Mouse (Mus musculus): ENCODE results near the gene Grwd1.
A peak's percentile ranks its signal among the peaks of the same experiment; 100 is the strongest.

Grwd1 gene

DNA sequence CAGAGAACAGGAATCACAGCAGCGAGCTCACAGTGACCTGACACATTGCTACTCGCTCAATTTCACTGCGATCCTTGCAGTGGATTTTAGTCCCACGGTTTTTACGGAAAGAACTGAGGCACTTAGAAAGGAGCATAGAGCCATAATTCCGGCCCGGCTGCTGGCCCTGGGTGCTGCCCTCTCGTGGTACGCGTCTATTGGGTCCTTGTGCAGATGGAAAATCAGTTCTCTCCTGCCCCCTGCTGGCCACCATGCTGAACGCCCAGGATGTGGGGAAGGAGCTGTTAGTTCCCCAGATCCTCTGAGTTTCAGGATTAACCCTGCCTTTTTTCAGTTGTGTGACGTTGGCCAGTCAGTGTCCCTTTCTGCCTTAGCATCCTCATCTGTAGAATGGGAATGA is 29.4 kb downstream of the Grwd1 start:
- peak; percentile 49; the same call in 1 of the 2 replicates for ATAC-seq (ENCODE audit: insufficient number of reproducible peaks, low FRiP score, low TSS enrichment)

DNA sequence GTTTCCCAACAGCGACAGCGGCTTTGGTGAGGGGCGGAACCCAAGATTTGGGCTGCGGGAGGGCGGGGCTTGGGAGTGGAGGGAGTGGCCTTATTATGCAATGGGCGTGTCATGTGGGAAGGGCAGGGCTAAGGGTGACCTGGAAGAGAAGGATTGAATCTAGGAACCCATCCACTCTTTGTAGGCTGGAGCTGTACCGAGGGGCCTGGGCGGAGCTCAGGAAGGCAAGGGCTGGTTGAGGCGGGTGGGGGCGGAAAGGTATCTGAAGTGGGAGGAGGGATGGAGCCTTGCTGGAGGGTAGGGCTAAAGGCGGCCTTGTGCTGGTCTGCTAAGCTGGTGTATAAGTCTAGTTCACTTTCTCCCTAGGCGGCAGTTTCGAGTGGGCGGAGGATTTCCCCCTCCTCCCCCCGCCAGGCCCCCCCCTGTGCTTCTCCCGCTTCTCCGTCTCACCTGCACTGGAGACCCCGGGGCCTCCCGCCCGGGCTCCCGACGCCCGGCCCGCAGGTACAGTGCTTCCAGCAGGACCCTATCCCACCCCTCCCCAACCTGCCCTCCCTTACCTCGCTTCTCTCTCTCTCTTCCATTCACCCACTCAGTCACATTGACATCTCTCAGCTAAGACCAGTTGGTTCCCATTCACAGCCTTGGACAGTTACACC is 30.1 kb downstream of the Grwd1 start:
- ATAC-seq (ENCODE audit: insufficient number of reproducible peaks, low FRiP score, low TSS enrichment) = no peak

DNA sequence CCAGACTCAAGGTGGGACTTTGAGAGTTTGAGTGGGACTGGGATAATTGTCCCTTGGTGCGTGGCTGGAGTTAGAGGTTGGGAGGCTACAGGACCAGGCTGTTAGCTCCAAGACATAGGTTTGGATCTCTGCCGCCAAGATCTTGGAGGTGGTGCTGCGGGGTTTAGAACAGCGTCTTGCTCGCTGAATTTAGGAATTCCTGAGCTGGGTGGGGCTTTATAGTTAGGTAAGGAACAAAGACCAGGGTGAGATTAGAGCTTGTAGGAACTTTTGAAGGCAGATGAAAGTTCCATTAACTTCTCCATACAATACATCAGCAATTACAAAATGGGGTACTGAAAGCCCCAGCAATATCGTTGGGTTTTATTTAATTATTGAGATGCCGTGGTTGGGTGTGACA is 30.7 kb downstream of the Grwd1 start:
- no peak for ATAC-seq (ENCODE audit: insufficient number of reproducible peaks, low FRiP score, low TSS enrichment)

DNA sequence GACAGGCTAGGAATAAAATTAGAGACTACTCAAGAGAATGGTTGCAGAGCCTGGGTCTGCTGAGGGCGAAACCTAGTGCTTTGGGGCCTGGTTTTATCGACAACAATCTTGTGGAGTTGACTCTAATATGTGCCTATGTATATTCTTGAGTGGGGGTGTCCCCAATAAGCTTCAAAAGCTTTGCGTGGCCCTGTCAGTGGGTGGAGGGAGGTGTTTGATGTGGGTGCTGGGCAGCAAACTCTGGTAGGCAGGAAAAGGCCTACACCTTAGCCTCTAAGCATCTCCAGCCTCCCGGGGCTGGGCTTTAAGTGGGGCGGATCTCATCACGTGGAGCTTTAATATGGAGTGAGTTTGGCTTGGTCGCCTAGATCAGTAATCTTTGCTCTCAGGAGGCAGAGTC is 31.8 kb downstream of the Grwd1 start:
- no peak for ATAC-seq (ENCODE audit: insufficient number of reproducible peaks, low FRiP score, low TSS enrichment)

DNA sequence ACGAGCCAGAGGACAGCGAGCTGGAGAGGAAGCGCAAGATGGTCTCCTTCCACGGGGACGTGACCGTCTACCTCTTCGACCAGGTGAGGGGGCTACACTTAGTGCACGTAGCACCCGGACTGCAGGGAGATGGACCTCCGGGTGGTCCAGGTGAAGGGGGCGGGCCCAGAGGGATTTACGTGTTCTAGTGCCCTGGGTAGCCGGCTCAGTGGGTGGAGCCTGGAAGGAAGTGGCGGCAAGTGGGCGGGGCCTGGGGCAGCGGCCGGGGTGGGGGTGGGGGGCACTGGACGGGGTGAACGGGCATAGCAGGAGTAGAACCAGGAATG is 32.3 kb downstream of the Grwd1 start:
- ATAC-seq (ENCODE audit: insufficient number of reproducible peaks, low FRiP score, low TSS enrichment) = no peak

DNA sequence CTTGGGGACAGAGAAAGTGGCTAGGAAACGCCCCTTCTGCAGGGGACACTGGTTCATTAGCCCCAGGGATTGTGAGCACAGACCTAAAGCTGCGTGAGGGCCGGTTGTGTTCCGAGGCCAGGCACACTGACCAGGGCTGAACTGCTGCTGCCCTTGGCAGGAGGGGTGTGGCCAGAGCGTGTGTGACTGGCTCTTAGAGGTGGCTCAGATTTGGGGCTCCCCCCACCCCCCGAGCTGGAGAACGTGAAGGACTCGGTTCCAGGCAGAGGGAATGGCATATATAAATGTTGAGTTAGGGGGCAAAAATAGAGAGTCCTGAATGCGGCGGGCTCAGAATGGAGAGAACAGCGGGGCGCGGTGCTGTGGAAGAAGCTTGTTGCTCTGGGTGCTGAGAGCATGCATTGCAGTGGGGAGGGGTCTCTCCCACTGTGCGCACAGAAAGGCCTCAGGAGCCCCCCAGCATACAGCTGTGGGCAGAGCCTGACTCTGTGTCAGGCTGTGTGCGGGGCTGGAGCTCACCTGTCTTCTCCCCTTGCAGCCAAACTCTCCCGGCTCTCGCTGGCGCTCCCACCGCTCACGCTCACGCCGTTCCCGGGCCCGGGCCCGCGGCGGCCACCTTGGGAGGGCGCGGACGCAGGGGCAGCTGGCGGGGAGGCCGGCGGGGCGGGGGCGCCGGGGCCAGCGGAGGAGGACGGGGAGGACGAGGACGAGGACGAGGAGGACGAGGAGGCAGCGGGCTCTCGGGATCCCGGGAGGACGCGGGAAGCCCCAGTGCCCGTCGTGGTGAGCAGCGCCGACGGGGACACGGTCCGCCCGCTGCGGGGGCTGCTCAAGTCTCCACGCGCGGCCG is 32.9 kb downstream of the Grwd1 start:
- no peak for ATAC-seq (ENCODE audit: insufficient number of reproducible peaks, low FRiP score, low TSS enrichment)

DNA sequence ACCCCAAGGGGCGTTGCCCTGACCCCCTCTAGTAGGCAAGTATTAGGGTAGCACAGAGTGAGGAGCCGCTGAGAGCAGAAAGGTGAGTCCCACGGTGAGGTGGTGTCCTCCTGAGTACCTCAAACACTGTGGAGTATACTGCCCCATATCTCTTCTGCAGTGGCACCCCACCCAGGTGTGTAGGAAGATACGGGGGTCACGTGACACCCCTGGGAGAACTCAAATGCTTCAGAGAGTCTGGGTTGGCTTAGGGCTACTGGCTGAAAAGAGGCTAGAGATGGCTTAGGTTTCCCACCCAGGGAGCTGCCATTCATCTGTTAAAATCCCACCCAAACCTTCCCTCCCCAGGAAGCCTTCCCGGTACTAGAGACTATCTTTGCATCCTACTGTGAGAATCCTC is 33.8 kb downstream of the Grwd1 start:
- no peak for ATAC-seq (ENCODE audit: insufficient number of reproducible peaks, low FRiP score, low TSS enrichment)

DNA sequence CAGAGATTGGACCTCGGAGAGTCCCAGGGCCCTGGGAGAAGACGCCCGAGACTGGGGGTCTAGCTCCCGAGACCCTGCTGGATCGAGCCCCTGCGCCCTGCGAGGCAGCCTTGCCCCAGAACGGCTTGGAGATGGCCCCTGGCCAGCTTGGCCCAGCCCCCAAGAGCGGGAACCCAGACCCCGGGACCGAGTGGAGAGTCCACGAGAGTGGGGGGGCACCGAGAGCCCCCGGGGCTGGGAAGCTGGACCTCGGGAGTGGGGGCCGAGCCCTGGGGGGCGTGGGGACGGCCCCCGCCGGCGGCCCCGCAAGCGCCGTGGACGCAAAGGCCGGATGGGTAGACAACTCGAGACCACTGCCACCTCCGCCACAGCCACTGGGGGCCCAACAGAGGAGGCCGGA is 35.8 kb downstream of the Grwd1 start:
- no peak for ATAC-seq (ENCODE audit: insufficient number of reproducible peaks, low FRiP score, low TSS enrichment)

DNA sequence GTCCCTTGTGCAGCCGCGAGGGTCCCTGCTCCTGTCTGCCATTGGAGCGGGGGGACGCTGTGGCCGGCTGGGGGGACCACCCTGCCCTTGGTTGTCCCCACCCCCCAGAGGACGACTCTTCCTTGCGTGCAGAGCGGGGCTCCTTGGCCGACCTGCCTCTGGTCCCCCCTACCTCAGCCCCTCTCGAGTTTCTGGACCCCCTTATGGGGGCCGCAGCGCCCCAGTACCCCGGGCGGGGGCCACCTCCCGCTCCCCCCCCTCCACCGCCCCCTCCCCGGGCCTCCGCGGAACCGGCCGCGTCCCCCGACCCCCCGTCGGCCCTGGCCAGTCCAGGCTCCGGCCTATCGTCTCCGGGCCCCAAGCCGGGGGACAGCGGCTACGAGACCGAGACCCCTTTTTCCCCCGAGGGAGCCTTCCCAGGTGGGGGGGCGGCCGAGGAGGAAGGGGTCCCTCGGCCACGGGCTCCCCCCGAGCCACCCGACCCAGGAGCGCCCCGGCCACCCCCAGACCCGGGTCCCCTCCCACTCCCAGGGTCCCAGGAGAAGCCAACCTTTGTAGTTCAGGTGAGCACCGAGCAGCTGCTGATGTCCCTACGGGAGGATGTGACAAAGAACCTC is 36.7 kb downstream of the Grwd1 start:
- no peak for ATAC-seq (ENCODE audit: insufficient number of reproducible peaks, low FRiP score, low TSS enrichment)

DNA sequence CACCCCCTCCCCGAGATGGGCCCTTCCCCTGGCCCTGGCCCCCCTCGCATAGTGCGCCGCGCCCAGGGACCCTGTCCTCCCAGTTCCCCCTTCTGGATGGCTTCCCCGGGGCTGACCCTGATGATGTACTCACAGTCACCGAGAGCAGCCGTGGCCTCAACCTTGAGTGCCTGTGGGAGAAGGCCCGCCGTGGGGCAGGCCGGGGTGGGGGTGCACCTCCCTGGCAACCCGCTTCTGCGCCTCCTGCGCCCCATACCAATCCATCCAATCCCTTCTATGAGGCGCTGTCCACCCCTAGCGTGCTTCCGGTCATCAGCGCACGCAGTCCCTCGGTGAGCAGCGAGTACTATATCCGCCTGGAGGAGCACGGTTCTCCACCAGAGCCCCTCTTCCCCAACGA is 37.5 kb downstream of the Grwd1 start:
- no peak for ATAC-seq (ENCODE audit: insufficient number of reproducible peaks, low FRiP score, low TSS enrichment)

DNA sequence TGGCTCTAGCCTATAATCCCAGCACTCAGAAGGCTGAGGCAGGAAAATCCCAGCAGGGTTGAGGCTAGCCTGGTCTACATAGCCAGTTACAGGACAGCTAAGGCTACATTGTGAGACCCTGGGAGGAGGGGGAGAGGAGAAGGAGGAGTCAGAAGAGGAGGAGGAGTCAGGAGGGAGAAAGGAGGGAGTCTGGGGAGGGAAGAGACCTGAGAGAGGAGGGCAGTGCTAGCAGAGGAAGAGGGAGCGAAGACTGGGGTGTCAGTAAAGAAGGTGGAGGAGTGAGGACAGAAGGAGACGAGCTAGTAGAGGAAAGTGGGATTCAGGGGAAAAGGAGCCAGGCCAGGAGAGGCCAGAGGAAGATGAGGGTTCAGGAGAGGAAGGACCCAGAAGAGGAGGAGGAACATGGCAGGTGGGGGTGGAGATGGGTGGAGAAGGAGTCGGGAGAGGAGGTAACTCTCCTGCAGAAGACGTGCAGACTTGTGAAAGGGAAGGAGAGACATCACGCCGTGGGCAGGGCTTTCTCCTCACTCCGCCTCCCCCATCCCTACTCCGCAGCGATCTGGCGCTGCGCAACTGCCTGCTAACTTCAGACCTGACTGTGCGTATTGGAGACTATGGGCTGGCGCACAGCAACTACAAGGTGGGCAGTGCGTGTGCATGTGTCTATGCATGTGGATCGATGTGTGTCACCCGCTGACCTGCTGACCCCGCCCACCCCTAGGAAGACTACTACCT is 38.8 kb downstream of the Grwd1 start:
- no peak for ATAC-seq (ENCODE audit: insufficient number of reproducible peaks, low FRiP score, low TSS enrichment)

DNA sequence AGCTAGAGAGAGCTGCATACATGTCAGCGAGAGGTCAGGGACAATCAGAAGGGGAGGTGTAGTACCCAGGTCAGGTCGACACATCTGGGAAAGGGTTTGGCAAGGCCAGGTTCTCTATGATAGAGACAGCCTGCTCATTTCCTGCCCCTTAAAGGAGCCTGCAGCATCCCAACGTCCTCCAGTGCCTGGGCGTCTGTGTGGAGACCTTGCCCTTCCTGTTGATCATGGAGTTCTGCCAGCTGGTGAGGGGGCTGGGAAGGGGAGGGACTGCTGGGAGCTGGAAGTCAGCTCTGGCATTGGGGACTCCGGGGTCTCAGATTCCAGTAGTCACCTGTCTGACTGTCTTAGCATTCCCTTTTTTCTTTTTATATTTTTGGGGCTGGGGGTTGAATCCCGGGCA is 40.0 kb downstream of the Grwd1 start:
- ATAC-seq (ENCODE audit: insufficient number of reproducible peaks, low FRiP score, low TSS enrichment) = no peak

DNA sequence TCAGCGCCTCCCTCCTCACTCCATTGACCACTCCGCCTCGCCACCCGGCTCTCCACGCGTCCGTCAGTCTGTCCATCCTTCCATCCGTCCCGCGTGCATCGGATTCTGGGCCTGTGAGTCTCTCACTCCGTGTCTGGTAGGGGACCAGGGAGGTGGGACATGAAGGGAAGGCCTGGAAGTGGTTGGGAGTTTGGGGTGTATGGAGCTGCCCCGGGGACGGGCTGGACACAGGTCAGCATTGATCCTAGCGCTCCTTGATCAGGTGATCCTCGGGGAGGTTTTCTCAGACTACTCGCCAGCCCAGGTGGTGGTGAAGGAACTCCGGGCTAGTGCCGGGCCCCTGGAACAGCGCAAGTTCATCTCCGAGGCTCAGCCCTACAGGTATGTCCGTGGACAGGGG is 43.1 kb downstream of the Grwd1 start:
- no peak for ATAC-seq (ENCODE audit: insufficient number of reproducible peaks, low FRiP score, low TSS enrichment)

DNA sequence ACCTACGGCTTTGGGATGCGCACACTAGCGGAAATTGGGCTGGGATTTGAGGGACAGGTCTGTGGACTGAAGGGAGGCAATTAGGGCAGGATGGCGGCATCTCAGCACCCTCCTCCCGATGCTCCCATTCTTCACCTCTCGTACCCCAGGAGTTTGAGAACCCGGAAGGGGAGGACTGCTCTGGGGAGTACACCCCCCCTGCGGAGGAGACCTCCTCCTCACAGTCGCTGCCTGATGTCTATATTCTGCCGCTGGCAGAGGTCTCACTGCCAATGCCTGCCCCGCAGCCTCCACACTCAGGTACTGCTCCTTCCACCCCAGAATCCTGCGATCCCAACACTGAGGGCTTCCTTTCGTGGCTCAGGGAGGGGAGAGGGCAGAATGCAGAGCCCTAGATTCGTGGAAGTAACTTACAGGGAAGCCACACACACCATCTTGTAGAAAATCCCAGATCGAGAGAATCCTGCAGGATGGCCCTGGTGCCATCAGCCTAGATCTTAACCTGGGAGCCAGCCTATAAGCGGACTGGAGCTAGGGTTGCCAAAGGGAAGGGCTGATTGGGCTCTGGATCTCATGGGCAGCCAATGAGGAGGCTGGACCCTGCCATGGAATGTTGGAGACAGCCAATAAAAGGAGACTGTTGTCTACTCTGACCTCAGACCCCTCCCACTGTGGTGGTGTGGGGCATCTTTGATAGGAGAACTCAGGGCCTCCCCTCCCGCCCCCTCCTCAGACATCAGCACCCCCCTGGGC is 43.9 kb downstream of the Grwd1 start:
- peak; percentile 51 for ATAC-seq (ENCODE audit: insufficient number of reproducible peaks, low FRiP score, low TSS enrichment)

DNA sequence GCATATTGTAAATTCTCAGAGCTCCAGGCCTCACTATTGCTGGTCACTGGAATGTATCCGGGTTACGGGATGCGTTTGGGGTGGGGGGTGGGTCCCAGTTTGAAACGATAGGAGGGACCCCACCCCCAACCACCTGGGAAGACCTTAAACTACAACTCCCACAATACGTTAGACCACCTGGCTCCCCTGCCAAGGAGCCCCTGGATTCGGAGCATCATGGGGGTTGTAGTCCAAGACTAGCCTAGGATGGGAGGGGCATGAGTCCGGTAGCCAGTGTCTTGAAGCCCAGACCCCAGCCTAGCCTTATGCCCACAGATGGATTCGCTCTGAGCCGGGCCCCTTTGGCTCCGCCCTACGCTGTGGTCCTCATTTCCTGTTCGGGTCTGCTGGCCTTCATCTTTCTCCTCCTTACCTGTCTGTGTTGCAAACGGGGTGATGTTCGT is 44.6 kb downstream of the Grwd1 start:
- ATAC-seq (ENCODE audit: insufficient number of reproducible peaks, low FRiP score, low TSS enrichment) = 0 out of 2 replicates have a peak, but pooled peaks have one; percentile 32

DNA sequence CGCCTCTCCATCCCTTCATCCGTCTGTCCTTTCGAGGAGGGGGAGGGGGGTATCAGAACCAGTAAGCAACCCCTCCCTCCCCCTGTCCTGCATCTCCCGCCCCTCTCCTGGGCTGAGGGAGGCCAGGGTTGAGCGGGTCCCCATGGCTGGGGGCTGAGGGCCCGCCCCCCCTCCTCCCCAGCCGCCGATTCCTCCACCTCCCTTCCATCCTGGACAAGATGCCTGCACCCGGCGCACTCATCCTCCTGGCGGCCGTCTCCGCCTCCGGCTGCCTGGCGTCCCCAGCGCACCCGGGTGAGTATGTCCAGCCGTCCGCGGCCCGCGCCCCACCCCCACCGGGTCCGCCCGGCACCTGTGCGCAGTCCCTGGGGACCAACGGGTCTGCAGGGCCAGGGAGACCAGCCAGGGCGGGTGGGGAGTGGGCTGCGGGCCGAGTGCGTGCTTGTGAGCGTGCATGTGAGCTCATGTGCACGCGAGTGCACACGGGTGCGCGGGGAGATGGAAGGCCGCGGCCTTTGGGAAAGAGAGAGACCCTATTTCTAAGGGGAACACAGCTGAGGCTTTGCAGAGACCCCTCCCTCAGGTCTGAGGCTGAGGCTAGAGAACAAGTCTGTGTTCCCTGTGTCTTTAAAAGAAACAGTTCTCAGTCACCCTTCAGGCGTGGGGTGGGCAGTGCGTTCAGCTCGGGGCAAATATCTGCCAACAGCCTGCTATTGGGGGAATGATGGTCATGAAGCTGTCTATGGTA is 45.2 kb downstream of the Grwd1 start:
- peak; percentile 21 for ATAC-seq (ENCODE audit: insufficient number of reproducible peaks, low FRiP score, low TSS enrichment)

DNA sequence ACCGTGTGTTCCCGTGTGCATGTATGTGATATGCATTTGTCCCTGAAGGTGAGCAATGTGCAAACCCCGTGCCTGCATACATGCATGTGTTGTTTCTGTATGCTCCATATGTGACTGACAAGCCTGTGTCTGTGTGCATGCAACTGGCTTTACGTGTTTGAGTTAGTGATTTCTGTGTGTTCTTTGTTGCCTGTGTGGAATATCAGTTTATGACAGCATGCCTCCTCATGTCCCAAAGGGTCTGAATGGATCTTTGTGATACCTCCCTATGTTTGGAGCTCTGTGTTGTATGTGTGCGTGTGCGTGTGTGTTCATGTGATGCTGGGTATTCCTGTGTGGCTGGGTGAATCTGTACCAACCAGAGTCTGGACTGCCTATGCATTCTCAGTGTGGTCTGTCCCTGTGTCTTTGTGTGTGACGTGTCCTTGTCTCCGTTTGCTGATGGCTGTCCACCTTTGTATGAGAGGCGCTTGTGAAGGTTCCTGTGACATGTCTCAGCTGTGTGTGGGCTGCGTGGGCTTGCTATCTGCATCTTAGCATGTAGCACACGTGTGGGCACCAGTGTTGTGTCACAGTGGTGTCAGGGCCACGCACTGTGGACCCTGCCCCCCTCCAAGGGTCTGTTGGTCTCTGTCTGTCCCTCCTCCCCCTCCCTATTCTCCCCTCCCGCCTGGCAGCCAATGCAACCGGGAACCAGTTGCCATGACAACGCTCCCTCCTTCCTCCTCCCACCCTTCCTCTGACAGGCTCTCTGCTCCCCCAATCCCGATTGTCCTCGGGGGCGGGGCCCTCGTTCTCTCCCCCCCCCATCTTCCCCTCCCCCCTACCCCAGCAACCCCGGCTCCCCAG is 46.0 kb downstream of the Grwd1 start, which contains the start of gene Sult2b1:
TSS of gene Sult2b1 (minus strand) at position 146 of the 849 bp plus-strand sequence.
- ATAC-seq (ENCODE audit: insufficient number of reproducible peaks, low FRiP score, low TSS enrichment) = 0 out of 2 replicates have a peak, but pooled peaks have one; percentile 3

DNA sequence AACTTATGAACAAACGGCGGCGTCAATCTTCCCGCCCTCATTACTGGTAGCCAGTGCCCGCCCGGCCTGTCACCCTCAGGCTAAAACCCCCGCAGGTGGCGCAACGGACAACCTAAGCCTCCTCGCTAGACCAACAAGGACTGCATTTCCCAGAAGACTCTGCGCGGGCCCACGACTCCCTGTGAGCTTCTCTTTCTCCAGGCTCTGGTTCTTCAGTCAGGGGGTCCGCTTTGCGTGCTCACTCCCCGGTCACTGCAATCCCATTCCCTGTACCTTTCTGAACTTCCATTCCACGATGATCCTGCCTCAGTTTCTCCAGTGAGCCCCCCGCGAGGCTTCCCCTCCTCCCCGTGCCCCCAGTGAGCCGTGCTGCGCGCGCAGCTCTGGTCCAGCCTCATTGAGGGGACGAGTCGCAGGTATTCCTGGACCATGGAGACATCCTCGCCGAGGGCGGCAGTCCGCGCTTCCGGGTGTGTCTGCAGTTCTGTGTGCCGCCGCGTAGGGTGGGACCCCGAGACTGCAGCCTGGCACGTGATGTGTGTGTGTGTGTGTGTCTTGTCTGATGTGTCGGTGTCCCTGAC is 47.1 kb downstream of the Grwd1 start, which contains the start of gene Lmtk3:
TSS of gene Lmtk3 (plus strand) at position 228 of the 581 bp plus-strand sequence.
- peak; percentile 60; the same call in 1 of the 2 replicates for ATAC-seq (ENCODE audit: insufficient number of reproducible peaks, low FRiP score, low TSS enrichment)
